Mouse (Mus musculus) CD4-positive helper T cell, adult 2 months (primary cell): ENCODE results near the gene Tarm1.

Experiments
- DNase-seq: peaks from one replicate; pipeline ENCODE4 v3.0.0-alpha.2; 2012; ENCODE audit warnings: low read depth, missing footprints, low spot score

The Tarm1 gene

GRCm38 (mm10) chr7:3502439-3502838 is at the start of gene Tarm1:
Tarm1 (minus strand) TSS chr7:3502624.
- DNase-seq = no peak

GRCm38 (mm10) chr7:3505913-3506312 is 3.5 kb upstream of the Tarm1 start:
- DNase-seq = no peak

- DNase-seq = no peak
These were observed 2.0 kb downstream of the Tarm1 start for GRCm38 (mm10) chr7:3500406-3500805.

GRCm38 (mm10) chr7:3481948-3482608 is 20.3 kb downstream of the Tarm1 start:
- DNase-seq = no peak

- no peak for DNase-seq
These were observed 25.7 kb downstream of the Tarm1 start for GRCm38 (mm10) chr7:3476728-3477127.

GRCm38 (mm10) chr7:3474291-3475080 is 27.9 kb downstream of the Tarm1 start:
- no peak for DNase-seq

GRCm38 (mm10) chr7:3472774-3473173 is 29.6 kb downstream of the Tarm1 start:
- DNase-seq = no peak

GRCm38 (mm10) chr7:3468614-3469013 is 33.8 kb downstream of the Tarm1 start:
- DNase-seq = no peak

GRCm38 (mm10) chr7:3463306-3463705 is 39.1 kb downstream of the Tarm1 start:
- DNase-seq = no peak

GRCm38 (mm10) chr7:3460261-3460660 is 42.2 kb downstream of the Tarm1 start:
- DNase-seq = no peak

GRCm38 (mm10) chr7:3457841-3458217 is 44.6 kb downstream of the Tarm1 start:
- DNase-seq = no peak

GRCm38 (mm10) chr7:3457111-3457840 is 45.1 kb downstream of the Tarm1 start:
- no peak for DNase-seq

- no peak for DNase-seq
These were observed 48.8 kb downstream of the Tarm1 start for GRCm38 (mm10) chr7:3453486-3454183.

- peak; percentile 31 for DNase-seq
These were observed 49.5 kb downstream of the Tarm1 start for GRCm38 (mm10) chr7:3452821-3453485.

- DNase-seq = peak; percentile 34
These were observed 51.3 kb downstream of the Tarm1 start for GRCm38 (mm10) chr7:3451161-3451560.

- DNase-seq = no peak
These were observed 51.8 kb downstream of the Tarm1 start for GRCm38 (mm10) chr7:3450671-3451070.

GRCm38 (mm10) chr7:3448737-3449454 is 53.5 kb downstream of the Tarm1 start:
- peak; percentile 35 for DNase-seq

GRCm38 (mm10) chr7:3447026-3447425 is 55.4 kb downstream of the Tarm1 start:
- no peak for DNase-seq

GRCm38 (mm10) chr7:3446584-3446983 is 55.8 kb downstream of the Tarm1 start:
- no peak for DNase-seq

GRCm38 (mm10) chr7:3444678-3445077 is 57.7 kb downstream of the Tarm1 start:
- DNase-seq = peak; percentile 39
